In genomic region chr1:153999776-154000175, GRCm38 (mm10) we compare ENCODE assay signal across 31 mouse cellular contexts.
DNase-seq lines count a peak whose midpoint lies in the region; ATAC-seq and TF ChIP-seq lines count a peak whose summit lies in the region.
"Had no signal": no experiment of that assay in that cellular context is flagged by ENCODE, and none has a peak within 500 bp of the region (broad histone marks: within the 10 kb centered on the region; RNA-seq: fewer than 3 reads in every experiment).

No protein-coding gene starts in this region.

- H3K27me3 ChIP-seq in megakaryocyte, embryonic 14.5 days (replicated peaks) = peaks cover 2% of the 10 kb centered on the region
- H3K27me3 ChIP-seq in stomach, postnatal 0 days (ENCODE audit: control insufficient read depth, insufficient read depth, low read length) = no peaks in the 10 kb centered on the region
- H3K27me3 ChIP-seq: CH12.LX; embryonic facial prominence, embryonic 13.5 days; heart, embryonic 12.5 days; heart, embryonic 15.5 days; Patski had no signal

- no peak for TF ChIP-seq EP300 in stomach, postnatal 0 days (optimal IDR thresholded peaks at IDR 0.05)

- no peak overlapping the region for H3K4me2 ChIP-seq in stomach, postnatal 0 days (replicated peaks; ENCODE audit: low read depth)
- H3K4me2 ChIP-seq: embryonic facial prominence, embryonic 13.5 days; heart, embryonic 12.5 days; heart, embryonic 15.5 days; hindbrain, embryonic 14.5 days had no signal

- no peak for TF ChIP-seq CTCF in stomach, postnatal 0 days (IDR thresholded peaks at IDR 0.05; ENCODE audit: low read depth)

- ATAC-seq in megakaryocyte, adult 5-6 weeks (ENCODE audit: poor library complexity, severe bottlenecking) = no peak
- peak; percentile 92 for ATAC-seq in stomach, postnatal 0 days (ENCODE audit: low FRiP score, low TSS enrichment)
- ATAC-seq: forebrain, embryonic 14.5 days; forebrain, postnatal 0 days; hindbrain, postnatal 0 days; inflammation-experienced regulatory T-cells, adult 6 months; Patski had no signal

- H3K27ac ChIP-seq in stomach, postnatal 0 days (replicated peaks) = no peak overlapping the region
- H3K27ac ChIP-seq: embryonic facial prominence, embryonic 10.5 days; embryonic facial prominence, embryonic 13.5 days; gastrocnemius, adult 2 months; heart, embryonic 15.5 days; hindbrain, embryonic 14.5 days; hindbrain, postnatal 0 days had no signal

- intact Hi-C loops in heart, postnatal 10 days (cut with DNase I) = loop anchor here (10.0 kb wide), 1 partner anchor 995 kb away; no protein-coding TSS in a partner anchor

- peaks cover 3% of the 10 kb centered on the region; the same call in 1 of the 2 replicates for H3K9me3 ChIP-seq in megakaryocyte, embryonic 14.5 days
- no peaks in the 10 kb centered on the region for H3K9me3 ChIP-seq in stomach, postnatal 0 days (ENCODE audit: control insufficient read depth, low read length)
- H3K9me3 ChIP-seq: embryonic facial prominence, embryonic 10.5 days; embryonic facial prominence, embryonic 13.5 days; G1E; heart, embryonic 15.5 days had no signal

- DNase-seq in heart, adult 11 months = peak; percentile 58
- DNase-seq in heart, postnatal 10 days = no peak
- peak; percentile 71 for DNase-seq in stomach, postnatal 0 days (ENCODE audit: low spot score)
- no peak for DNase-seq in retina, postnatal 1 day
- DNase-seq: adrenal gland, adult 2 months; adrenal gland, postnatal 14 days; B cell, adult 2 months; cerebellum, adult 11 months; cerebellum, adult 2 months; cerebellum, adult 9-11 months; cerebellum, postnatal 25 days; forebrain, postnatal 0 days; gastrocnemius, adult 2 months; gastrocnemius, postnatal 14 days; heart, adult 18-20 months; heart, postnatal 14 days; heart, postnatal 4 days had no signal

- 38% methylated on average over 6 of the region's 6 CpGs for WGBS in stomach, postnatal 0 days

- no peak overlapping the region for H3K9ac ChIP-seq in stomach, postnatal 0 days (ENCODE audit: low read length)
- H3K9ac ChIP-seq: embryonic facial prominence, embryonic 13.5 days; forebrain, postnatal 0 days; heart, embryonic 12.5 days; heart, embryonic 15.5 days; hindbrain, embryonic 14.5 days had no signal

- peak overlapping the region; percentile 42 for H3K4me3 ChIP-seq in megakaryocyte, embryonic 14.5 days (replicated peaks)
- H3K4me3 ChIP-seq in stomach, postnatal 0 days (ENCODE audit: low read depth, low read length) = no peak overlapping the region
- H3K4me3 ChIP-seq: embryonic facial prominence, embryonic 10.5 days; embryonic facial prominence, embryonic 13.5 days; erythroblast, embryonic 14.5 days; gastrocnemius, adult 2 months; heart, embryonic 12.5 days; heart, embryonic 15.5 days had no signal

- H3K36me3 ChIP-seq in megakaryocyte, embryonic 14.5 days (replicated peaks; ENCODE audit: low read length) = no peaks in the 10 kb centered on the region
- no peaks in the 10 kb centered on the region for H3K36me3 ChIP-seq in stomach, postnatal 0 days (ENCODE audit: control insufficient read depth, insufficient read depth, low read length)
- H3K36me3 ChIP-seq: embryonic facial prominence, embryonic 10.5 days; embryonic facial prominence, embryonic 13.5 days; G1E; heart, embryonic 12.5 days; heart, embryonic 15.5 days had no signal

- H3K4me1 ChIP-seq in megakaryocyte, embryonic 14.5 days = peaks cover 3% of the 10 kb centered on the region; the same call in 1 of the 2 replicates
- no peaks in the 10 kb centered on the region for H3K4me1 ChIP-seq in stomach, postnatal 0 days (replicated peaks; ENCODE audit: control insufficient read depth, insufficient read depth)
- H3K4me1 ChIP-seq: embryonic facial prominence, embryonic 13.5 days; heart, embryonic 15.5 days had no signal

Comparison
In these comparisons a context has a peak if more than half of its experiments do, and no peak if none do; other contexts are left out.
1. DNase-seq: peak in heart, adult 11 months (single experiment) and stomach, postnatal 0 days (single experiment); none in heart, postnatal 10 days (0 of 2) and retina, postnatal 1 day (single experiment).